Mouse (Mus musculus) heart, adult 2 months (tissue): ENCODE results near the gene Cntn1.

Experiments
- CTCF ChIP-seq: fragments of 200-600 bp; IDR thresholded peaks from 2 replicates; pipeline ENCODE4 v1.8.1; 2022; ENCODE audit warnings: antibody characterized with exemption, mild to moderate bottlenecking, moderate library complexity
- POLR2A ChIP-seq: fragments of 200-500 bp; IDR thresholded peaks from 2 replicates; pipeline ENCODE4 v1.6.1; 2011; ENCODE audit warnings: mild to moderate bottlenecking, low read depth, low read length, control low read depth; ENCODE audit not compliant: insufficient read depth

- TF ChIP-seq CTCF (no peak), POLR2A (no peak)
Measured at GRCm38 (mm10) chr15:92085876-92086275, 34.9 kb downstream of the Cntn1 start.
